Mouse (Mus musculus) thymus, postnatal 36 days (tissue): ENCODE data around the gene Qpct.

Source experiments
- DNase-seq, 2 experiments: peaks; one replicate each; pipeline ENCODE4 v3.0.0; 2022; ENCODE audit warnings: mixed read lengths in 2 of 2

Gene Qpct

GRCm38 (mm10) chr17:79051606-79052005, at the start of gene Qpct:
Gene Qpct (plus strand): TSS chr17:79051906.
- DNase-seq: no peak

DNA sequence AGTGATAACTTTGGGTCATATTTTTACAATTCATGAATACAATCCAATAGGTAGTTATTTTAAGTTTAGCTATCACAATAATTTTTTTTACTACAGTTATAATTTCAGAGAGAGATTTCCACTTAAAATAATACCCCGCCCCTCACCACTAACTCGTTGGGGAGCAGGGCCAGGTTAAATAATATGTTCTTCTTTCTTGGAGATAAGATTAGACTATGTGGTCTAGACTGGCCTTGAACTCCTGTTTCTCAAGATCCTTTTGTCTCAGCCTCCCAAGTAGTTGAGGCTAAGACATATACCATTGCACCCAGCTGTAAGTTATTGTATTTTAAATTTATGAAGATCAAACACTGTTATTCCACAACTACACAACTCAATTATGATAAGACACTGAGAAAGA, 38.1 kb upstream of the Qpct start:
- DNase-seq: no peak

GRCm38 (mm10) chr17:79014911-79015685, 36.6 kb upstream of the Qpct start:
- DNase-seq: no peak

GRCm38 (mm10) chr17:79015831-79016230, 35.9 kb upstream of the Qpct start:
- DNase-seq: no peak

- no peak for DNase-seq
Measured at GRCm38 (mm10) chr17:79018422-79018821, 33.3 kb upstream of the Qpct start.

DNA sequence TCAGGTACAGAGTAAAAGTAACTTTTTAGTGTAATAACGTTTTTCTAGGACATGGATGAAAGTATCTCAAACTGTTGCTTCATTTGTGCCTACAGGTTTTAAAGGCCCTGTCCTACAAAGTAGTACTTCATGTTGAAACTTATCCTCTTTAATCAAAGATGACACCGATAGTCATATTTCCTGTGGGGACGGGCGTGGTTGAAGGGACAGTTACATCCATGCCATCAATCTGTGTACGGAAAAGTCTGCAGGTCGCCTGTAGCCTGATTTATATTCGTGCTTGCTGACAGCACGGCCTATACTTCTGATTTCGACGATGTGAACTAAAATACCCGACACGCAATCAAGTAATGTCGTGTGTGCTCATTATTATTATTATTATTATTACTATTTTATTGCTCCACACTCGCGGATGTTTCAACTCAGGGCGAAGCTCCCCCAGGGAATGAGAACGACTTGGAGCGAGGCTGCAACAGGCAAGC, 31.9 kb upstream of the Qpct start:
- no peak for DNase-seq

DNA sequence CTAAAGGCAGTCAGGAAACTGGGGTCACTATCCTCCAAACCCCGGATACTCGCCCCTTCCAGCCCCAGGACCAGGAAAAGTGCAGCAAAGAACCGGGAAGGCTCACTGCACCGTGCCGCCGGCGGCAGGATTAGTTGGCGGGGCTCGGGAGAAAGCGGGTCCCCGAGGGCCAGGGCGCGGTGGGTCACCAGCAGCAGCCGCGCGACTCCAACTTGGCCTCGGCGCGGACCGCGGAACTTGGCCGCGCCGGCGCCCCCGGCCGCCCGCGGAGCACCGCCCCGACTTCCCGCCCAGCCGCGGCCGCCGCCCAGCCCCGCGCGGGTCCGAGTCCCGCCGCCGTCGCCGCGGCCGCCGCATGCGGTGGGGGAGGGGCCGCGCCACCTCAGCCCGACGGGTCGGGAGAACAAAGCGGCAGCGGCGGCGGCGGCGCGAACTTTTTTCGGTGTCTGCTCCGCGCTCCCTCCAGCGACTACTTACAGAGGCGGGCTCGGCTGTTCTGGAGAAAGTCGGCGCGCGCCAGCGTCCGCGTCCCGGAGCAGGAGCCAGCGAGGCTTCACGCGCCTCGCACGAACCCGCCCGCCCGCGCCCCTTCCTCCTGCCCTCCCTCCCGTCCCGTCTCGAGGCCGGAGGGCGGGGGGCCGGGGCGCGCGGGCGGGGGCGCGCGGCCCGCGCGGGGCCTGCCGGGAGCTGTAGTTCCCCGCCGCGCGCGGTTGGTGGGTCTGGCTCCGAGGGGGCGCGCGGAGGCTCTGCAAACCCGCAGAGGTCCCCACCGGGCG, 31.3 kb upstream of the Qpct start, which contains the start of gene Prkd3:
Gene Prkd3, minus strand, starts transcription at position 609 of the 776 bp plus-strand sequence.
- peak; percentile 78 to 85 for DNase-seq

DNA sequence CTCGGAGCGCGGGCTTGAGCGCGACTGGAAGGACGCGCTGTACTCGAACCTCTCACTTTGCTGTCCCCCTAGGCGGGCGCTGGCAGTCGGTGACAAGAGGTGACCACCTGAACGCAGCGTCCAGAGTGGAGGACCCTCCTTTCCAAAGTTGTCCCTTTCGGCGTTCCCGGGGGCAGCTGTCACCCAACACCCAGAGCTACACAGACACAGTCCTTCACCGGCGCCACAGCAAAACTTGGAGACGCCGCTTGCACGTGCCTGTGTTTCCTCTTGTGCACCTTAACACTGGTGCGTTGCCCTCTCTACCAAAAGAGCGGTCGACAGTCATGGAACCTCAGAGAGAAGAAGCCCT, 30.7 kb upstream of the Qpct start:
- DNase-seq: no peak

GRCm38 (mm10) chr17:79022746-79023145, 29.0 kb upstream of the Qpct start:
- DNase-seq: no peak

- no peak for DNase-seq
Measured at GRCm38 (mm10) chr17:79024544-79024943, 27.2 kb upstream of the Qpct start.

DNA sequence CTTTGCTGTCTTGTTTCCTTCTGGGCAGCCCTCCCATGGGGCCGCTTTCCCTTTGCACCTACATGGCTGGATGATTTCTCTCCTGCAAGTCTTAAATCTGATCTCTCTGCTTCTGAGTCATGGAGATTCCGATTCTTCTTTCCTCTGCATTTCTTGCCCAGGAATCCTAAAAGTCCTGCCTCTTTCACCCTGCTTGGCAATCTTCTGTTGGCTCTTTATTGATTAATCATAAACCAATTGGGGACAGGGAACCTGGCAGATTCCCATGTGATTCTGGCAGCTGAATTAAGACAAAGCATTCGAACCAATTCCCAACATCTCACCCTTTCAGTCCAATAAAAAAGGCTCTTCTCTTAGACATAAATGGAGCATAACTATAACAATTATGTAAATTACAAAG, 22.5 kb upstream of the Qpct start:
- no peak for DNase-seq

DNA sequence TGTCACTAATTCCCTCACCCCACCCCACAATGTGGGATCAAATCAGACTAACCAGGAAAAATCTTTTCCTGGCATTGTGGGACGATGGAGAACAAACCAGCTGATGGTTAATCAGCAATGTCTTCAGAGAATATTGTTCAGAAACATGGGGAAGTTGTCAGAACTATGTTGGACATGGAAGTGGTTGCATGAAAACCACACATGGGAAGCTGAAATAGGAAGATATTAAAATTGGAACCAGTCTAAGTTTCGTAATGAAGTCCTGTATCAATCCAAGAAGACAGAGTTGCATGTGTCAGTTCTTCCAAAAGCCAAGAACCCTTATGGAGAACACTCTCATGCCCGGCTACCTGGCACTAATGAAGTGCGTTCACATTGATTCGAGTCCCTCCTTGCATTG, 20.1 kb upstream of the Qpct start:
- DNase-seq: no peak

DNA sequence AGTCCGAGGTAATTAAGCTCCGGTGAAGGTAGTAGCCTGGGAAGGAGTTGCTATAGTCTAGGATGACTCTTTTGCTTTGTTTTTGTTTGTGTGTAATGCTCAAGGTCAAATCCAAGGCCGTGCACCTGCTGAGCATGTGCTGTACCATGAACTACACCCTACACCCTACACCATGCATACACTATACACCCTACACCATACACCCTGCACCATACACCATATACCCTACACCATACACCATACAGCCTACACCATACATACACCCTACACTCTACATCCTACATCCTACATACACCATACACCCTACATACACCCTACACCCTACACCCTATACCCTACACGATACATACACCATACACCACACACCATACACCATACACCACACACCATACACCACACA, 18.9 kb upstream of the Qpct start:
- DNase-seq: no peak

DNA sequence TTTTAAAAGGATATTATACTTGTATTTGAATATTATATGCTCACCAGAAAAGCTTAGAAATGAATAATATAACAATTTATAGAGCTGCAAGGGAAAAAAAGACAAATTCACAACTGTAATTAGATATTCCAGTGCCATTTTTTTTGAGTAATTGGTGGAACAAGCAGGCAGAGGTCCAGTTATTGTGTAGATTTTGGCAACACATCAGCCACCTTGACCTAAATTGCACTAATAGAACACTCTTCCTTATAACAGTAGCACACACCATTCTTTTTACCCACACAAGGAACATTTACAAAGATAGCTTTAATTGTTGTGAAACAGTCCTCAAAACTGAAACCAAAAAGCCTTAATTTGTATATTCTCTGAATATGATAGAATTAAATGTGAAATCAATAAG, 12.0 kb upstream of the Qpct start:
- no peak for DNase-seq

- no peak for DNase-seq
Measured at GRCm38 (mm10) chr17:79043705-79044104, 8.0 kb upstream of the Qpct start.

- DNase-seq: peak; percentile 67 to 76
Measured at GRCm38 (mm10) chr17:79052088-79052812, 544 bp downstream of the Qpct start.

DNA sequence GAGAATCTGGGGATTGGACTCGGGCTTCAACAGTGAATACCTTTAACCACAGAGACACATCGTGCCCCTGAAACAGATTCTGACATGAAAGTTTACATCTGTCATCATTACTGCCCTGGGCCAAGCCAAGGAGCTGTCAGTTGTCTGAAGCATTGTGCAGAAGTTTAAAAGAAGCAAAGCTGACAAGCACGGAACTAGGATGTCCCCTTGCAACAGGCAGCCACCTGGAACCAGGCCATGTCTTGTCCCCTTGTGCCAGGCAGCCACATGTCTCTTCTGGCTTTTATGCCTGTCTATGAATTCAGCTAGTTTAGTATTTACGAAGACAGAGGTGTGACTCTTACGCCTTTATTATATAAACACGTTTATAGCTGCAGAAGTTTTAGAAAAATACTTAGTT, 6.6 kb downstream of the Qpct start:
- no peak for DNase-seq

DNA sequence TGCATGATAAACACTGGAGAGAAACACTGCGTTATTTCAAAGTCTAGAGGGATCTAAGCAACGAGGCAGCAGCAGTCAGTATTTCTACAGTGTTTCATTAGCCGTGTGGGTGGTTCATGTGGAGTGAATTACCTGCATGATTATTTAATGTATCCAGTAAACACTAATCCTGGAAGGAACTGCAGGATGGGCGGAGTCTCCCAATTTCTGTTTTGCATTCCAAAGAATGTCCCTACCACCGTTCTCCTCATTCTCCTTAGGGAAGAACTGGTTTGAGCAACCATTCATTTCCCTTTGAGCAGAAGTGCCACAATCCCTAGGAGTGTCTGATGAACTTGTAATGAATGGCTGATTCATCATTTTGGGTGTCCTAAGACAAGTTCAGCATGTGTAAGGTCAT, 8.5 kb downstream of the Qpct start:
- DNase-seq: no peak

- no peak for DNase-seq
Measured at GRCm38 (mm10) chr17:79064250-79064649, 12.5 kb downstream of the Qpct start.

GRCm38 (mm10) chr17:79068581-79068980, 16.9 kb downstream of the Qpct start:
- DNase-seq: no peak

GRCm38 (mm10) chr17:79069019-79069418, 17.3 kb downstream of the Qpct start:
- DNase-seq: no peak

GRCm38 (mm10) chr17:79069766-79070480, 18.2 kb downstream of the Qpct start:
- DNase-seq: no peak

DNA sequence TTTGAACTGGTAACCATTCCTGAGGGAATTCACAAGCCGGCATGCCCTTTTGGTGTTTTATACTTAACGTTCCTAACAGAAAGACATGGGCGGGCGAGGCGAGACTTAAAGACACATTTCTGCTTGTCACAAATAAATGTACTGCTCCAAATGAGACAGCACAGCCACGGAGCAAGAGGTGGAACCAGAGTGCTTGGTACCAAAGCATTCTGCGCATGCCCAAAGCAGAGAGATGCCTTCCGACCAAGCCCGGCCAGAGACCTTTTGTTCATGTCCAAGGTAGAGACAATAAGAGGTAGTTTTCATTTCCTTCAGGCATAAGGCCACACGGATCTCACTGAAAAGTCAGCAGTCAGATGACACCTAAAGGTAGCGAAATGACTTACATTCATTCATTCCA, 20.2 kb downstream of the Qpct start:
- no peak for DNase-seq
